Mouse (Mus musculus) megakaryocyte, embryonic 14.5 days (primary cell): ENCODE data around the gene Arhgef40.

ENCODE experiments used
- FLI1 ChIP-seq: IDR thresholded peaks from 2 replicates; pipeline ENCODE4 v1.6.1; 2012; ENCODE audit warnings: low read length, inconsistent platforms, mixed read lengths
- GATA1 ChIP-seq: IDR thresholded peaks from 3 replicates; pipeline ENCODE4 v1.6.1; 2012; ENCODE audit warnings: mixed read lengths, low read length, inconsistent platforms, borderline replicate concordance

DNA sequence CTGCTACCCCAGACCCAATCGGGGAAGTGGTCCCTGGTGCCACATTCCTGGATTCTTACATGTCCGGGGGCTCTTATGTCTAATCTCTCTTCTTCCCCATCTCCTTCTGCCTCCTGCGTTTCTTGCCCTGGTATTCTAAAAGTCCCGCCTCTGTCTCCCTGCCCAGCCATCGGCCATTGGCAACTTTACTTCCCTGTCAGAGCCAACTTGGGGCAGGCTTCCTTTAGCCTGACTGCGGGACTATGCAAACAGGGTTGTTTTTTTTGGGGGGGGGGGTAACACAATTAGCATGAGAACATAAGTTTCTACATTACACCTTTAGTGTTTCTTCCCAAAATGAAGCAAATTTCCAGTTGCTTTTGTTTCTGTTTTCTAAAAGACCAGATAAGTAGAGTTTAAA, 41.2 kb upstream of the Arhgef40 start:
- no peak for TF ChIP-seq GATA1
- no peak for TF ChIP-seq FLI1
